Mouse (Mus musculus): ENCODE results near the gene Gm21093.
"Not testable (repeated sequence)": the region's sequence is repeated elsewhere in the genome, so short reads cannot be mapped to it uniquely, and the experiment has no call there.

The Gm21093 gene

GRCm38 (mm10) chr4:42034626-42035025, at the start of gene Gm21093:
TSS of gene Gm21093 (minus strand) at chr4:42034726.
- DNase-seq (ENCODE audit: low read depth, low spot score) = not testable (repeated sequence)

Measured in embryo, embryonic 11.5 days (tissue).